Mouse (Mus musculus) adrenal gland, postnatal 4 days (tissue): Measurements from ENCODE around the gene Rerg. TPM values are rescaled to one million over a fixed set of nuclear protein-coding genes. Genes with fewer than 3 reads are reported as not detected.

Source experiments
- DNase-seq, 2 experiments: peaks; one replicate each; pipeline ENCODE4 v3.0.0; 2021 to 2022; ENCODE audit warnings: low spot score in 2 of 2, mixed read lengths in 2 of 2
- long read RNA-seq, 2 experiments: library from polyadenylated mRNA; stranded (forward); transcript quantifications; one replicate each; pipeline ENCODE4 v2.0.0; 2021
- total RNA-seq, 2 experiments: library from RNA; stranded (reverse); gene quantifications; 2 replicates each; pipeline ENCODE4 v1.2.3; 2021

The Rerg gene
- 100 to 1,000 TPM; 110 to 116 TPM for total RNA-seq
- long read RNA-seq, experiment 1, transcript Rerg-202 (5 exons, 2,262 nt): major isoform, 105 of 111 reads
- long read RNA-seq, experiment 1, partial matches to known transcripts: 0 of 111 reads
- long read RNA-seq, experiment 1, other reads (novel, unspliced or antisense): 4 of 111 reads
- long read RNA-seq, experiment 2, transcript Rerg-202 (5 exons, 2,262 nt): major isoform, 256 of 272 reads
- long read RNA-seq, experiment 2, partial matches to known transcripts: 0 of 272 reads
- long read RNA-seq, experiment 2, other reads (novel, unspliced or antisense): 15 of 272 reads

DNA sequence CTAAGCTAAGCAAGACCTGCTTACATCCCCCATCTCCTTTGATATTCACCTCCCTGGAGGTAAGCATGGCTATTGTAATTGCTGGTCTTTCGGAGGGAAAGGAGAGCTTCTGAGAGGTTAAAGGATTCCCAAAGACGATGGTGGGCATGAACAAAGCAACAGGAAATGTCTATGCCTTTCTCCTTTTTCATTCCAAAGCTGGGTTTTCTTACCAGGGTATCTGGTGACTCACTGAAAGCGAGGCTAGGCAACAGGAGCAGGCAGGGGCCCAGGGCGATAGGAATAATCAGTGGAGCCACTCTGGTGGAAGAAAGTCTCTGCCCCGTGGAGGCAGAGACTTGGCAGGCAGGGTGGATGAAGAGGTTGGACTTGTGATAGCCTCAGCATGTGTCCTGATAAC, at the start of gene Rerg:
Gene Rerg, minus strand, starts transcription at position 272 of the 400 bp plus-strand sequence.
- no peak for DNase-seq

GRCm38 (mm10) chr6:137217841-137218463, 47.7 kb upstream of the Rerg start:
- no peak for DNase-seq

DNA sequence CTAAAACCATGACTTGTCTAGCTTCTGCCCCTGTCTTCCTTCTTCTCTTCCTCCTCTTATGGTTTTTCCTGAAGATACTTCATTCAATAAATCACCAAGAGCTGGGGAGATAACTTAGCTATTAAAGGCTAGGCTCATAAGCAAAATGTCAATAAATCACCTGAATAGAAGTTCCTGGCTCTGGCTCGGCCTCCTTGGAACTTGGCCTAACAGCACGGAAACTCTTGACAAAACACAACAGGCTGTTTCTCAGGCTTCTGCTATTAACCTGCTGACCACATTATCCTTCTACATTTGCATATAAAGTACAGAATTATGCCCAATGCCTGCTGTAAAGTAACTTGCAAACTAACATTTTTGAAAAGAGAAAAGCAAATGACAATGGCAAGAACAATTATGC, 41.1 kb upstream of the Rerg start:
- DNase-seq: no peak

DNA sequence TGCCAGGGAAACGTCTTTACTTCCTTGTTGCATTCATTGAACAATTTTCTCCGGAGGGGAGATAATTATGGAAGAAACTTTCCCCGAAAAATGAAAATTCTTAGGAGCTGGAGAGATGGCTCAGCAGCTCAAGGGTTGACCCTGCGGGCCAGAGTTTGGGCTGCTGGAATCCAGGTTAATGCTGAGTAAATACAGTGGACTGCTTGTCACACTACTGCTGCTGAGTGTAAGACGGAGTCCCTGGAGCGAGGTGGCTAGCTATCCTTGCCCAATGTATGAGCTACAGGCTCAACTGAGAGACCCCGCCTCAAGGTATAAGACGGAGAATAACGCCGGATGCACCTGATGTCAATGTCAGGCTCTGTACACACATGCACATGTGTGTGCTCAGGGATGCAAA, 40.7 kb upstream of the Rerg start:
- DNase-seq: no peak

DNA sequence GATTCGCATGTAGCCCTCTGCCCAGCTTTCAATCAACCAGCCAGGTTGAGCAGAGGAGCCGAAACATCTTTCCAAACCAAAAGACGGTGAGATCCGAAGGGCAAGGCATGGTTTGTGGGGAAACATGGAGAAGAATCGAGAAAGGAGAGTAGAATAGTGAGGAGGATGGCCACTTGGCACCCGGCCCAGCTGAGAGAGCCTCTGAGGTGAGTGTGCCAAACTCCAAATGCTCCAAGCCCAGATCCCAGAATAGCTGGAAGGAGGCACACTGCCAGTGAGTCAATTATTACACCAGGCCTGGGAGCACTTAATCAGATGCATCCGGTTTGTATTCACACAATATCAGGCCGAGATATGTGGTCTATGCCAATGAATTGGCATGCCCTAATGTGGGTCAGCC, 39.7 kb upstream of the Rerg start:
- DNase-seq: no peak

DNA sequence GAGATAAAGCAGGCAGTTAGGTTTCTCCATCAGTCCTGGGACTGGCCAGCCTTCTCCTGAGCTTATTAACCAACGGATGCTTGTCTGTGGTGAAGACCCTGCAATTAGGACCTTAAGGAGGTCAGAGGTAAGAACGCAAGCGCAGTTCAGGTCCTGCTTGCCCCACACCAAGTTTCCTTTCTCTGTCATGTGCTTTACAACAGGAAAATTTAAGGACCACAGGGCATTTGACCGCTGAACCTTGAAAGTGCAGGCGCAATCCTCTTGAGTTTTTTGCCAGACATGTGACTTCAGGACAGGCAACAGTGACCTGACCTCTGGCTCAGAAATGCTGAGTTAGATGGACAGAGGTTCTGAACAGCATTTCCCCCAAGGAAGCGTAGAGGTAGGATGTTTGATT, 36.8 kb upstream of the Rerg start:
- DNase-seq: no peak

DNA sequence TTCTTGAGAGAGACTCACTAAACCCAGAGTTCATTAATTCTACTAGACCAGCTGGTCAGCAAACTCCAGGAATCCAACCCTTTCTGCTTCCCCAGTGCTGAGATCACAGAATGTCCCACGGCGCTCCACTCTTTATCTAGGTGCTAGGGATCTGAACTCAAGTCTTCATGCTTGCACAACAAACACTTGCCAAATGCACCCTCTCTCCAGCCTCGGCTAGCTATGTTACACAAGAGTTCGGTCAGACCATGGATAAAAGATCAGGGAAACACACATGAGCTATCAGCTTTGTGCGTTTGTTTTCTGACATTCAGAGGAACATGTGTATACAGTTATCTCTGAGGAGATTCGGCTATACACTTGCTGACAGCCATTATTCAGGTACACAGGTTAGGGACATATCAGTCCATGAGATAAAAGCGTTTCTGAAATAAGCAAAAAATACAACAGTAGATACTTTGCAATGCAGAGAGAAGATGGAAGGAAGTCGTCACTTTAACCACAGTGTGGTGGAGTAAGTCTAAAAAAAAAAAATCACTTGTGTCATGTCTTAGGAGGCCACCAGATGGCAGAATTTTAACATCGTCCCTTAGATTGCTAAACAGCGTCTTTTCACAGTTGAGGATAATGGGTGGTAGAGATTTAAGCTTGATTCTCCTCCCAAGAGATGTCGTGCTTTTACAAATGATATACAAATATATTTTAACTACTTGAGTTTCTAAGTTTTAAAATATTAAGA, 35.5 kb upstream of the Rerg start:
- no peak for DNase-seq

GRCm38 (mm10) chr6:137202661-137203060, 32.4 kb upstream of the Rerg start:
- no peak for DNase-seq

- no peak for DNase-seq
These were observed 31.3 kb upstream of the Rerg start for GRCm38 (mm10) chr6:137201578-137201977.

- no peak for DNase-seq
These were observed 30.9 kb upstream of the Rerg start for GRCm38 (mm10) chr6:137201166-137201565.

- DNase-seq: no peak
These were observed 21.8 kb upstream of the Rerg start for GRCm38 (mm10) chr6:137192063-137192462.

GRCm38 (mm10) chr6:137191026-137191425, 20.7 kb upstream of the Rerg start:
- no peak for DNase-seq

GRCm38 (mm10) chr6:137190577-137190976, 20.3 kb upstream of the Rerg start:
- no peak for DNase-seq

- DNase-seq: no peak
These were observed 18.2 kb upstream of the Rerg start for GRCm38 (mm10) chr6:137188375-137188926.

DNA sequence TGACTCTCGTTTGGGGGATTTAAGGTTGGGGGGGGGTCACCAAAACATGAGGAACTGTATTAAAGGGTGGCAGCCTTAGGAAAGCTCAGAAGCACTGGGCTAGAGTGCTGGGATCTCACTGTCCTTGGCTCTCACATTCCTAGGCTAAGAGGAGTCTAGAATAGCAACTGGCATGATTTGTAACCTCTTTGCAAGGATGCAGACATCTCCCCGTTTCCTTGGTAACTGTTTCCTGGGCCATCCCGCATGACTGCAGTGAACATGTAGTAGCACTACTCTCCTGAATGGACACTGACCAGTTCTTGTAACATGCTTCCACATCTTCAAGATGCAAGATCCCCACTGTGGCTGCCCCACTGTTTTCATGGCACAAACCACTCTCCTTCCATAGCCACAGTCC, 17.1 kb upstream of the Rerg start:
- DNase-seq: no peak

DNA sequence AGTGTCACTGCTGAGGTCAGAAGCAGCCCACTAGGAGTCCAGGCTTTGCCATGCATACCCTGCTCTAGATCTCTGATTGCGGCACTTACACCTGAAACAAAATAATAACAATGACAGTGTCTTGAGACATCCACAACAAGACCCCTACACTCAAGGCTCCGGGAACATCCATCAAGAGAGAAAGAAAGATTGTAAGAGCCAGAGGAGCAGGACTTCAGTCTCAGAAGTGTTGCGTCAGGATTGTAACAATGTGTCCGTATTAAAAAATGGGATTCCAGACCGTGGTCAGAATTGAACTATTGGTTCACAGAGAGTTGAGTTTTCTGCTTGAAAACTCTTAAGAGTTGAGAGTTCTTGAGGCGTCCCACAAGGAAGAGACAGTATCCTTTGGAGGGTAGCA, 10.3 kb upstream of the Rerg start:
- no peak for DNase-seq

- no peak for DNase-seq
These were observed 9.8 kb upstream of the Rerg start for GRCm38 (mm10) chr6:137180115-137180514.

DNA sequence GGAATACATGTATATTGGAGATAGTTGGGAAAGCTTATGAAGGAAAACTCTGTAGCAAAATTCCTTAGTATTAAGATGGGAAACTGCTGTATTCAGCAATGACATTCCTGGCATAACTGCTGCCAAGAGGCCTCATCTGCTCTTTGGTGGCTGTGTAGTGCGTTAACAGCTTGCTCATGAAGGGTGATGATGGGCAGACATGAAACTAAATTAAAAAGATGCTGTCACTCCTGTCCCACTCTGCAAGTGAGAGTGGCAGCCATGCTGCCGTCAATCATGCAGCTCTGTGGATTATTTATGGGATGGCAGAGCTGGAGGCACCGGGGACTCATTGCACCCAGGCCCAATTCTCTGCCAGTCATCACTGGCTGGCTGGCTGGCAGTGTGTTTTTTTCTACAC, 8.7 kb upstream of the Rerg start:
- DNase-seq: no peak

DNA sequence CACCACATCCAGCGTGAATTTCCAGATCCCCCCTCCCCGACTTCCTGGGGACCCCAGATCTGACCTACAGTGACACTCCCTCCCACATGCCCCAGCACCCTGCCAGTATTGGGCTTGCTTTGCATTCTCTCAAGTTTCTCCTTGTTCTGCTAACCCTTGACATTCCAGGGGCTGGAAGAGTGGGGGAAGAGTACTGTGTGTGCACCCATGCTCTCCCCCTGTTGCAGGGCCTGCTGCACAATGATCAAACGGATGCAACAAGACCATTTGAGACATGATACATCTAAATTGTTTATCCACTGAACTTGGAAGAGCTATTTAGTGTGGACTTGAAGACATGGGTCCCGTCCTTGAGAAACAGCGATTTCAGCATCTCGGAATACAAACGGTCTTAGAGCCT, 349 bp upstream of the Rerg start:
- DNase-seq: no peak

GRCm38 (mm10) chr6:137169171-137169968, 927 bp downstream of the Rerg start:
- DNase-seq: peak; percentile 91 to 95

GRCm38 (mm10) chr6:137166843-137167242, 3.5 kb downstream of the Rerg start:
- DNase-seq: no peak
